ENCODE assay signal across 8 mouse cellular contexts in genomic region chr9:108047601-108048565, GRCm38 (mm10). TPM values are rescaled to one million over a fixed set of nuclear protein-coding genes. Genes with fewer than 3 reads are reported as not detected.
DNase-seq lines count a peak whose midpoint lies in the region; ATAC-seq and TF ChIP-seq lines count a peak whose summit lies in the region.

No protein-coding gene starts in this region.

- H3K36me3 ChIP-seq in heart, embryonic 13.5 days: peaks cover 65% of the 10 kb centered on the region
- peaks cover 57% of the 10 kb centered on the region for H3K36me3 ChIP-seq in hindbrain, embryonic 13.5 days
- H3K36me3 ChIP-seq in midbrain, embryonic 11.5 days (ENCODE audit: control insufficient read depth, insufficient read depth, low read length): peaks cover 14% of the 10 kb centered on the region
- peaks cover 23% of the 10 kb centered on the region for H3K36me3 ChIP-seq in thymus, adult 2 months (ENCODE audit: control insufficient read depth, insufficient read depth, low read length)

- ATAC-seq in heart, embryonic 13.5 days (ENCODE audit: extremely low read depth, insufficient number of reproducible peaks, low FRiP score, low TSS enrichment): no peak
- ATAC-seq in hindbrain, embryonic 13.5 days (ENCODE audit: low FRiP score): no peak
- ATAC-seq in midbrain, embryonic 11.5 days (ENCODE audit: low FRiP score): no peak

- DNase-seq in heart, postnatal 25 days (ENCODE audit: low spot score): no peak
- peak; percentile 57 for DNase-seq in c-Kit-positive CD71-positive TER-119-negative erythroid progenitor cells, embryonic 14.5 days (ENCODE audit: low read depth)
- peak; percentile 84 for DNase-seq in midbrain, embryonic 11.5 days (ENCODE audit: low spot score, missing footprints)
- DNase-seq in thymus, adult 2 months: no peak
- no peak for DNase-seq in spleen, adult 18-20 months
- DNase-seq in layer of hippocampus, postnatal 10 days (ENCODE audit: low spot score in 2 of 2): no peak

- H3K4me3 ChIP-seq in heart, embryonic 13.5 days: peak overlapping the region; percentile 94
- peak overlapping the region; percentile 74 for H3K4me3 ChIP-seq in hindbrain, embryonic 13.5 days
- H3K4me3 ChIP-seq in midbrain, embryonic 11.5 days (ENCODE audit: low read depth, low read length): peak overlapping the region; percentile 76
- no peak overlapping the region for H3K4me3 ChIP-seq in thymus, adult 2 months (ENCODE audit: control insufficient read depth, insufficient read depth, low read length)

- peak overlapping the region; percentile 97 for H3K4me2 ChIP-seq in heart, embryonic 13.5 days
- H3K4me2 ChIP-seq in hindbrain, embryonic 13.5 days: peak overlapping the region; percentile 96
- peak overlapping the region; percentile 87 for H3K4me2 ChIP-seq in midbrain, embryonic 11.5 days

- TF ChIP-seq CTCF in thymus, adult 2 months (IDR thresholded peaks at IDR 0.05; ENCODE audit: borderline replicate concordance, control insufficient read depth, extremely low read depth, insufficient read depth, low read length, poor library complexity): no peak

- H3K27me3 ChIP-seq in heart, embryonic 13.5 days (replicated peaks): no peaks in the 10 kb centered on the region
- no peaks in the 10 kb centered on the region for H3K27me3 ChIP-seq in hindbrain, embryonic 13.5 days
- no peaks in the 10 kb centered on the region for H3K27me3 ChIP-seq in midbrain, embryonic 11.5 days (ENCODE audit: control insufficient read depth, insufficient read depth, low read length)
- H3K27me3 ChIP-seq in thymus, adult 2 months (ENCODE audit: control insufficient read depth, insufficient read depth, low read length): no peaks in the 10 kb centered on the region

- 27% methylated on average over 17 of the region's 17 CpGs for WGBS in heart, embryonic 13.5 days
- WGBS in hindbrain, embryonic 13.5 days: 51% methylated on average over 17 of the region's 17 CpGs
- 48% methylated on average over 17 of the region's 17 CpGs for WGBS in midbrain, embryonic 11.5 days
- 75% methylated on average over 17 of the region's 17 CpGs for WGBS in thymus, adult 2 months

- H3K9me3 ChIP-seq in heart, embryonic 13.5 days: no peaks in the 10 kb centered on the region
- H3K9me3 ChIP-seq in hindbrain, embryonic 13.5 days: no peaks in the 10 kb centered on the region
- H3K9me3 ChIP-seq in midbrain, embryonic 11.5 days (ENCODE audit: control insufficient read depth, low read length): no peaks in the 10 kb centered on the region

- intact Hi-C loops in heart, postnatal 25 days (cut with DNase I): no loop called here

- peaks cover 40% of the 10 kb centered on the region for H3K4me1 ChIP-seq in heart, embryonic 13.5 days
- H3K4me1 ChIP-seq in hindbrain, embryonic 13.5 days (replicated peaks): peaks cover 35% of the 10 kb centered on the region
- H3K4me1 ChIP-seq in midbrain, embryonic 11.5 days (ENCODE audit: control insufficient read depth, insufficient read depth, low read length): peaks cover 14% of the 10 kb centered on the region
- peaks cover 14% of the 10 kb centered on the region for H3K4me1 ChIP-seq in thymus, adult 2 months (replicated peaks; ENCODE audit: control insufficient read depth, insufficient read depth, low read length)

- H3K9ac ChIP-seq in heart, embryonic 13.5 days: peak overlapping the region; percentile 81
- peak overlapping the region; percentile 67; the same call in 1 of the 2 replicates for H3K9ac ChIP-seq in hindbrain, embryonic 13.5 days
- peak overlapping the region; percentile 58; the same call in 1 of the 2 replicates for H3K9ac ChIP-seq in midbrain, embryonic 11.5 days (ENCODE audit: low read length)

- no peak for TF ChIP-seq POLR2A in thymus, adult 2 months (IDR thresholded peaks at IDR 0.05; ENCODE audit: control insufficient read depth, extremely low read depth, insufficient read depth, low read length, poor library complexity)

- H3K27ac ChIP-seq in heart, embryonic 13.5 days (replicated peaks): peak overlapping the region; percentile 79
- H3K27ac ChIP-seq in hindbrain, embryonic 13.5 days: peak overlapping the region; percentile 79
- peak overlapping the region; percentile 48; the same call in 1 of the 2 replicates for H3K27ac ChIP-seq in midbrain, embryonic 11.5 days (ENCODE audit: low read depth, low read length)
- H3K27ac ChIP-seq in thymus, adult 2 months (ENCODE audit: control insufficient read depth, insufficient read depth, low read length): no peak overlapping the region

RNA-seq across cellular contexts. Expression of gene Gmppb, which starts 1.2 kb away (rescaled TPM):
- 21.4 and 23.3 TPM in 2 replicates for polyA plus RNA-seq in heart, embryonic 13.5 days (2015; fragmentation: Nextera tagmentation; extraction: Ambion mirVana)
- 10 to 100 TPM in 1 of 2 experiments, 1 to 10 TPM in 1; 9.4 to 10.7 TPM for total RNA-seq in heart, postnatal 25 days (2021)
- 20.1 and 21.1 TPM in 2 replicates for polyA plus RNA-seq in hindbrain, embryonic 13.5 days (2015; fragmentation: Nextera tagmentation; extraction: Ambion mirVana)
- 18.3 and 19.2 TPM in 2 replicates for polyA plus RNA-seq in midbrain, embryonic 11.5 days (2014; fragmentation: Nextera tagmentation; extraction: Ambion mirVana)
- 18.0 and 20.9 TPM in 2 replicates for polyA plus RNA-seq in thymus, adult 2 months (2012; rRNA removed)
- 10 to 100 TPM; 16.0 to 18.3 TPM for total RNA-seq in layer of hippocampus, postnatal 10 days (2021)

RNA-seq across cellular contexts. Expression of gene Amigo3, which starts 5.1 kb away (rescaled TPM):
- polyA plus RNA-seq in heart, embryonic 13.5 days (2015; fragmentation: Nextera tagmentation; extraction: Ambion mirVana): 1.9 and 2.3 TPM in 2 replicates
- 1 to 10 TPM; 1.8 TPM for total RNA-seq in heart, postnatal 25 days (2021)
- polyA plus RNA-seq in hindbrain, embryonic 13.5 days (2015; fragmentation: Nextera tagmentation; extraction: Ambion mirVana): 3.1 and 3.4 TPM in 2 replicates
- 1.5 and 2.0 TPM in 2 replicates for polyA plus RNA-seq in midbrain, embryonic 11.5 days (2014; fragmentation: Nextera tagmentation; extraction: Ambion mirVana)
- polyA plus RNA-seq in thymus, adult 2 months (2012; rRNA removed): 4.5 and 4.8 TPM in 2 replicates
- total RNA-seq in layer of hippocampus, postnatal 10 days (2021): 1 to 10 TPM; 2.0 to 2.1 TPM

RNA-seq across cellular contexts. Expression of gene Mst1, which starts 32.4 kb away (rescaled TPM):
- 0.20 and 0.59 TPM in 2 replicates for polyA plus RNA-seq in heart, embryonic 13.5 days (2015; fragmentation: Nextera tagmentation; extraction: Ambion mirVana)
- not detected for total RNA-seq in heart, postnatal 25 days (2021)
- not detected in 2 replicates for polyA plus RNA-seq in hindbrain, embryonic 13.5 days (2015; fragmentation: Nextera tagmentation; extraction: Ambion mirVana)
- polyA plus RNA-seq in midbrain, embryonic 11.5 days (2014; fragmentation: Nextera tagmentation; extraction: Ambion mirVana): 0.47 and 0.78 TPM in 2 replicates
- 3.3 and 3.5 TPM in 2 replicates for polyA plus RNA-seq in thymus, adult 2 months (2012; rRNA removed)
- not detected for total RNA-seq in layer of hippocampus, postnatal 10 days (2021)

RNA-seq across cellular contexts. Expression of gene Rnf123, which starts 35.3 kb away (rescaled TPM):
- 29.4 and 30.9 TPM in 2 replicates for polyA plus RNA-seq in heart, embryonic 13.5 days (2015; fragmentation: Nextera tagmentation; extraction: Ambion mirVana)
- total RNA-seq in heart, postnatal 25 days (2021): 100 to 1,000 TPM in 1 of 2 experiments, 10 to 100 TPM in 1; 90.1 to 112 TPM
- polyA plus RNA-seq in hindbrain, embryonic 13.5 days (2015; fragmentation: Nextera tagmentation; extraction: Ambion mirVana): 42.8 and 43.1 TPM in 2 replicates
- 27.2 and 29.2 TPM in 2 replicates for polyA plus RNA-seq in midbrain, embryonic 11.5 days (2014; fragmentation: Nextera tagmentation; extraction: Ambion mirVana)
- 221 and 246 TPM in 2 replicates for polyA plus RNA-seq in thymus, adult 2 months (2012; rRNA removed)
- total RNA-seq in layer of hippocampus, postnatal 10 days (2021): 10 to 100 TPM; 82.4 to 90.0 TPM

RNA-seq across cellular contexts. Expression of gene Ip6k1, which starts 45.6 kb away (rescaled TPM):
- polyA plus RNA-seq in heart, embryonic 13.5 days (2015; fragmentation: Nextera tagmentation; extraction: Ambion mirVana): 37.0 and 40.7 TPM in 2 replicates
- total RNA-seq in heart, postnatal 25 days (2021): 10 to 100 TPM; 44.8 TPM
- 103 and 107 TPM in 2 replicates for polyA plus RNA-seq in hindbrain, embryonic 13.5 days (2015; fragmentation: Nextera tagmentation; extraction: Ambion mirVana)
- 31.6 and 34.8 TPM in 2 replicates for polyA plus RNA-seq in midbrain, embryonic 11.5 days (2014; fragmentation: Nextera tagmentation; extraction: Ambion mirVana)
- polyA plus RNA-seq in thymus, adult 2 months (2012; rRNA removed): 197 and 254 TPM in 2 replicates
- total RNA-seq in layer of hippocampus, postnatal 10 days (2021): 100 to 1,000 TPM; 159 to 163 TPM

Comparison
In these comparisons a context has a peak if more than half of its experiments do, and no peak if none do; other contexts are left out.
1. DNase-seq: peak in c-Kit-positive CD71-positive TER-119-negative erythroid progenitor cells, embryonic 14.5 days (single experiment) and midbrain, embryonic 11.5 days (single experiment); none in heart, postnatal 25 days (single experiment), thymus, adult 2 months (single experiment), spleen, adult 18-20 months (0 of 2) and layer of hippocampus, postnatal 10 days (0 of 2).
2. Peak in every context shown above with its lines, with median percentiles within 50 percentile points of each other: H3K4me2 ChIP-seq and H3K9ac ChIP-seq.